Mouse (Mus musculus) heart, postnatal 25 days (tissue): ENCODE measurements at regions not wholly inside any gene's neighbourhood (a gene's known extent, or its start where the extent isn't known, plus 50 kb on each side); places are given as distances from the start of the nearest gene placed in this dataset.
A peak's percentile ranks its signal among the peaks of the same experiment; 100 is the strongest.

Experiments
- DNase-seq: peaks from one replicate; pipeline ENCODE4 v3.0.0; 2022; ENCODE audit warnings: low spot score
- intact Hi-C: fragments of 180-260 bp; cut with DNase I; formaldehyde crosslinking; loops from one replicate; pipeline ENCODE4 v1.15.1; 2025

DNA sequence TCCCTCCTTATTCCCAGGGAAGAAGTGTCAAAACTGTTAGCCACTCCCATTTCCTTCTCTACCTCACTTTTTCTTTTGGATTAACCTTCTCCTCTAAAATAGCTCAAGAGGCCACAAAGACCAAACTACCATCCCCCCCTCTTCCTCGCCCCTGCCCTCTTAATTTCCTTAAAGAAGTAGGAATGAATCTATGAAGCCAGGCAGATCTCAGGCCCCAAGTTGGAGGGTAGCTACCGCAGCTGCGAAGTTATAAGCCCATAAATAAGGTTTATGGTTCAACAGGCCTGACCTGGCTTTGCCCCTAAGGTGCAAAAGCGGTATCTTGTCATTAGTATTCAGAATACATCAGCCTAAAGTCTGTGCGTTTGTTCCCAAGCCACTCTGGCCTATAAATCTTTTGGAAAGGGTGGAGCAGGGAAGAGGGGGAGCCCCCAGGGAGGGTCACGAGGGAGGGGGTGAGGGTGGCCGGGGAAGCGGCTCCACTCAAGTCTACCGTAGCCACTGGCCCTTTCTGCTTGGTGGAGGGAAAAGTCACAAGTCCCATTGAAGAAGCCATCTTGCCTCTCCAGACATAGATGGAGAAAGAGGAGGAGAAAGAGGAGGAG, 103.4 kb downstream of the Sox9 start:
- intact Hi-C loops, result no loop called here
- DNase-seq, result no peak

DNA sequence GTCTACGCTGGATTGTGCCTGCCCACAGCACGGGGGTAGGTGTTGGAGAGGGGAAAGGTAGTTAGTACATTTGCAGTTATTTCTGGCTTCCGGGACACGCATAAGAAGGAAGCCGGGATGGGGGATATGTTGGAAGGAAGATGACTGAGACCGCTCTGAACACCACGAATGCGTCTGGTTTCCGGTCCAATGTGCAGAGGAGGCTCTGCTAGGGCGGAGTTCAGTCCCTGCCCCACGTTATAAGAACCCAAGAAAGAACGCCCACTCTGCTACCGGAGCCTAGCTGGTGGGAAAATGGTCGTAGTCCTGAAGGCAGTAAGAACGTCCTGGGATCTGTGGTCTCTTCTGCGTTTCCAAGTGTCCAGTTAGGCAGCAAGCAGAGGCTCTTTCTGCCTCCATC, 104.1 kb downstream of the Sox9 start:
- intact Hi-C loops, result no loop called here
- DNase-seq, result no peak

DNA sequence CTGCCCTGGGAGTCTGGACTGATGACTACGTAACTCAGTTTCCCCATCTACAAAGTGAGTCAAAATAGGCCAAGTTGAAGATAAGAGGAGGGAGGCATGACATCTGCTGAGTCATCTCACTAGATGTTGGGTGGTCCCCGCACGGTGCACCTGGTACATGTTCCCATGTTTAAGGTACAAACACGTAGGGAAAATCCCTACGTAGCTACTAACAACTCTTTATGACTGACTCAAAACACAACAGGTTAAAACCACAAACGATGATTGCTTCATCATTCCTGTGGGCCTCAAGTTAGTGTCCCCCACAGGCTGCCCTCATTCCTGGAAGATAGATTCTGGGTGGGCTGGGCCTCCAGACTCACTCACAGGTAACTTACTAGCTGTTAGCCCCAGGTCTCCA, 107.7 kb downstream of the Sox9 start:
- DNase-seq, result no peak
- intact Hi-C loops, result no loop called here

DNA sequence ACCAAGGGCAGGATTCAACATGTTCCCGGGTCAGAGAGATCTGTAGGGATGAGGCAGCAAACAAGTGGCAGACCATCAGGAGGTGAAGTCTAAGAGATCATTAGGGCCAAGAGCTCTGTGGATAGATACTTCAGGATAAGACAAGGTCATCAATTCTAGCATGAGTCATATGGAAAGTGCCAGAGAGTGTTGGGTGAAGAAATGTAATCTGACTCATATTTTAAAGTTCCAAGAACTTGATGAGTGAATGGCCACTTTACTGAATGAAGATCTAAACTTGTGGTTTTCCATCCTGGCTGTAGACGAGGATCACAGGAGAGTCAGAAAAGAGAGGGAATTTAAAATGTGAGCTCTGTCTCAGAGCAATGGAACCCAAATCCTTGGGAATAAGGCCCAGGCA, 115.6 kb downstream of the Sox9 start:
- no peak for DNase-seq
- intact Hi-C loops, result no loop called here

DNA sequence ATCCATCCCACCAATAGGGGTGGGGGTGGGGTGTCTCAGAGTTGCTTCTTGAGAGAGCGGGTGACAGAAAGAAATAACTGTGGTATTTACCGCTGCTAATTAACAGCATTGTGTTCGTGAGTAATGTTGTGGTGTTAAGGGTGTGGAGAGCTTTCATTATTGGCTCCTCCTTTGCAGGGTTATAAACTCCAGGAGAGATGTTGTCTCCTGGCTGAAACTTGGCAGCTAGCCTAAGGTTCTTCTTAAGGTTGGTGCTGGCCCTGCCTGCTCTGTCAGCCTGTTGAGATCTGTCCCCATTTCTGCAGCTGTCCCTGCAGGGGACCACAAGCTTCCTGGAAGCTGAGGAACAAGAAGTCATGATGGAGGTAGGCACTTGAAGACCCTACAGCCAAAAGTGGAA, 120.6 kb downstream of the Sox9 start:
- no peak for DNase-seq
- intact Hi-C loops, result no loop called here

DNA sequence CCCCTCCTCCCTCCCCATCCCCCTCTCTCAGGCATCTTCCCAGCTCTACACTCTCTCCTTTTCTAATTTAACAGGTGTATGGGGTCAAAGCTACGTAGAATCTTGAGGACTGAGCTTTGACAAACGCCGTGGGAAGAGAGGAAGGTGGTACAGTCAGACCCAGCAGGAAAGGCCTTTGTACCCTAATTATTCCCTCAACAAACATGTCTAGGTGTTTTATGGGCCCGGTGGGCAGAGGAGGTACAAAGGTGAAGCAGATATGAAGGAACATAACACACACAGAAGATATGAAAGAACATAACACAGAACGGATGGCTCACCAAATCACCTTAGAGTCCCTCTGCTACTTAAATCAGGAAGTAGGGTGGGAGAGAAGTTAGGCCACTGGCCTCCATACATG, 128.3 kb downstream of the Sox9 start:
- intact Hi-C loops, result no loop called here
- no peak for DNase-seq

DNA sequence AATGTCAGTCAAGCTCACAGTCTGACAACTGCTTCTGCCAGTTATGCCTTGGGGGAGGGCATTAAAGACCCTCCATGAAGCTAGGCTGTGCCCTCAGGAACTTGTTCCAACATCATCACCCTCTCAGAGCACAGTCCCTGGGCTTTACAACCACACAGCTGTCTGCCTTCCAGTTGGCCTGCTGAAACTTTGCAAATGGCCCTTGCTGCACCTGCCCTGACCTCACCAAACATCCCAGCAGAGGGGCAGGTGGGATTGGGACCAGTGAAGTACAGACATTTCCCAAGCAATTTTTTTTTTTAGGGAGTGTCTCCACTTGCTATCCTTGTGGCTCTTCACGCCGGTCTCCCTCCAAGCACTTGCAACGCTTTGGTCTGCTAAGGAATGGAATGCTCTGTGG, 130.9 kb downstream of the Sox9 start:
- intact Hi-C loops, result no loop called here
- DNase-seq, result no peak

DNA sequence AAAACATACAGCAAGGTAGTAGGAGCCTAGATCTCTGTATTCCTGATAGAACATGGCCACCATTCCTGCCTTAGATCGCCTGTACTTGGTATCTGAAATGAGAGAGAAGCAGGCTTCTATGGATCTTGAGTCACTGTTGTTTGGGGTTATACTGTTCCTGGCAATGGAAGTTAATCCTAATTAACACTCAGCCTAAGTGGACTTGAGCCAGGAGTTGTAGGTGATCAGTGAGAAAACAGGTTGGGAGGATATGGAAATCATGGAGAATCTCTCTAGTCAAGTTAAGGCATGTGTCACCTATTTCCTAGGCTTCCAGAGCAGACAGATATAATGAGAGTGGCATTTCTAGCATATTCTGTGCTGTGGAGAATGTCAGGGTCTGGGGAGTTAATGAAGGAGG, 134.9 kb downstream of the Sox9 start:
- intact Hi-C loops, result no loop called here
- DNase-seq, result no peak

DNA sequence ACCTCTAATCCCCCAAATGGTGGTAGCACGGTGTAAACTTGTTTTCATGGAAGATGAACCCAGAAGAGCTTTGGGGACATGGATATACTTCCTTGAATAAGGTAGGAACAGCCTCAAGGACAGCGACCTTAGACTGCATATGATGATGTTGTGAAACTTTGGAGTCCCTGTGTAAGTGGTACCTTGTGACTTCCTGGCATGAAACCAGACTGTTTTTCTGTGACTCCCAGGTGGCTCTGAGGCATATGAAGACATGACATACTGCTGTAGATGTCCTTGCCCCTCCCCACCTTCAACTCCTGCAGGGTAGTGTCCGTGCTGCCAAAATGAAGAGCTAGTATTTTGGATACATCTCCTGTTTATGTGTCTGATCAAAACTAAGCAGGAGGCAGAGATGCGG, 138.1 kb downstream of the Sox9 start:
- intact Hi-C loops, result no loop called here
- no peak for DNase-seq

DNA sequence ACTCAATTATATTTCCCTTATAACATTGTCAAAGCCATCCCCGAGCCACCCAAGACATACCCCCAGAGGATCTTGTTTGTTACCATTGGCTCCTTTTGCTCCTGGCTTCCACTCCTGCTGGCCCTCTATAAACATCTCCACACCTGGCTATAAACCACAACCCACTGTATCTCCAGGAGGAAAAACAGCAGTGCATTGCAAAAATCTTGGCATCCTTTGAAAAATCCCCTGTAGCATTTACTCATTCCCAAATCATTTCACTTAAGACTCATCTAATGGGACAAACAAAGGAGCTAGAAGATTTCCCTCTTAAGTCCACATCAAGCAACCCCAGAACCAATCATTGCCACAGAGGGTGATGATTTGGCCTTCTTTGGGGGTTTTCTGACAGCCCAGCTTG, 142.6 kb downstream of the Sox9 start:
- DNase-seq, result no peak

DNA sequence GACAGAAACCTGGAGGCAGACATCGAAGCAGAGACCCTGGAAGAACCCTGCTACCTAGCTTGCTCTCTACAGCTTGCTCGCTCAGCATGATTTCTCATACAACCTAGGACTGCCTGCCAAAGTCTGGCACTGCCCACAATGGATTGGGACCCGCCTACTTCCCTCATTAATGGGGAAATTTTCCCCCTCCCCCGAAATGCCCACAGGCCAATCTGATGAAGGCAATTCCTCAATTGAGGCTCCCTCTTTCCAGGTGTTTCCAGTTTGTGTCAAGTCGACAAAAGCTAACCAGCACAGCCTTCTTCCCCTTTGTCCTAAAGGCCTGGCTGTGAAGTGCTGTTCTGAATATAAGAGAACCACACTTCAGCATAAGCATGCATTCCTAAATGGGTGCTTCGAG, 143.1 kb downstream of the Sox9 start:
- intact Hi-C loops, result no loop called here
- no peak for DNase-seq

More for the DNA sequence above, 142.6 kb downstream of the Sox9 start:
- intact Hi-C loops, result no loop called here

DNA sequence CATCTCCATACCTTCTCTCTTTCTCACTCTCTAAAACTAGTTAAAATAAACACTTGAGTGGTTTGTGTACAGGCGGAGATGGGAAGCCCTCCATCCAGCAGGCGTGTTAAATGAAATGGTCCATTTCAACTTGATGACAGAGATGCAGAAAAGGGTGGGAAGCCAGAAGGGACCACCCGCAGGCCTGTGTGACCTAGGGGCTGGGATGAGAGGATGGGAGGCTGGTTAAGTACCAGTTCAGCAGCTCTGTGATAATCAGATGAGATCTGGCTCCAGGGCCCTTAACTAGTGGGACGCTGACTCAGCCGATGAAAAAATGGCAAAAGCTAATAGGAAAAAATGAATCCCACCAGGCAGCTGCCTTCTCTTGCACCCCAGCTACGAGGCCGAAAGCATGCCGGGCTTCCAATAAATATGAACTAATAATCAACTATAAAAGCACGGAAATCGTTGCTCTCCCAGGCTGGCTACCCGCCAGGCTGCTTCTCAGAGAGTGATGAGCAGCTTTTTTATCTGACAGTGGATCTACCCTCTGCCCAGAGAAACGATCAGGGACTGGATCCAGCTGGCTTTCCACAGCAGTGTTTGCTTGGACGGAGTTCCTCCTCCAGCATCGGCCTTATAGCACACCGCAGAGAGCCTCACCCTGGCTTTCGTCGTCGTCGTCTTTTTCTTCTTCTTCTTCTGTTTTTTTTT, 144.5 kb downstream of the Sox9 start:
- no peak for DNase-seq
- intact Hi-C loops, result no loop called here

DNA sequence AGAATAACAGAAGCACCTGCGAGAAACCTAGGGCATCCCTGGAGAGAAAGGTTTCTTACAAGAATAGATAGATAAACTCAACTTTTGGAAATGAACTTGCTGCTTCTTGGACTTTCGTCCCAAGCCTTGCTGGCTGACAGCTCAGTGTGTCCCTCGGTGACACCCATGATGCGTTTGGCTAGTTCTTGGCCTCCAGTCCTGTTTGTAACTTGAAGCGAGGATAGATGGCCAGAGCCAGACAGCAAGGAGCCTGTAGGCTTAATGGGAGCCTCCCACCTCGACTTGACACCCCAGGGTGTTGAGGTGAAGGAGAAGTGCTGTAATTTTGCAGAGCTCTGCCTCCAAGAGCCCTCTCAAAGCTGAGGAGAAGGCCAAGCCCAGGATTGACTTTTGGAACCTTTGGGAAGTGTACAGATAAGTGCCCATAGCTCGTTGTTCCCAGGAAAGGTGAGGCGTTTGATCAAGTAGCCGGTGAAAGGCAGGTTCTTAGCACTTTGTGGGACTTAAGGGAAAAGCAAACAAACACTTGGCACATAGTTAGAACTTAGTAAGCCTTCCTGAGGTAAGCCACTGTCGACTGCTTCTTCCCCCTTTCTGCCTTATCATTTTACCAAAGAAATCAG, 148.3 kb downstream of the Sox9 start:
- intact Hi-C loops, result no loop called here
- DNase-seq, result peak; percentile 3

DNA sequence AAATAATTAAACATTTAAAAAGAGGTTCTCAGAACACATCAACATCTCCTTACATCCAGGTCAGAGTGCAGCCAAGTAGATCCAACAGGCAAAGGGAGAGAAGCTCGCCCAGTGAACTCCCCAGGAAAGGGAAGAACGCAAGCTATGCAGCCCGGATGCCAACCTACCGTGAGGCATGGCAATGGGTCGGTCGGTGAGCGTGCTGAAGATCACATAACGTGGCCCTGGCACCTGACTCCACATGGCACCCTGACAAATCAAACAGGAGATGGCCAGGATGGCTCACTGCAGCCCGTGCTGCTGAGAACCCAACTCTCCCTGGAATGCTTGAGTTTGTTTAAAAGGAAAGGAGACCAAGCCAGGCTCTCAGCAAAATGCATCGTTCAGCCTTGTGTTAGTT, 156.0 kb downstream of the Sox9 start:
- intact Hi-C loops, result no loop called here
- no peak for DNase-seq

DNA sequence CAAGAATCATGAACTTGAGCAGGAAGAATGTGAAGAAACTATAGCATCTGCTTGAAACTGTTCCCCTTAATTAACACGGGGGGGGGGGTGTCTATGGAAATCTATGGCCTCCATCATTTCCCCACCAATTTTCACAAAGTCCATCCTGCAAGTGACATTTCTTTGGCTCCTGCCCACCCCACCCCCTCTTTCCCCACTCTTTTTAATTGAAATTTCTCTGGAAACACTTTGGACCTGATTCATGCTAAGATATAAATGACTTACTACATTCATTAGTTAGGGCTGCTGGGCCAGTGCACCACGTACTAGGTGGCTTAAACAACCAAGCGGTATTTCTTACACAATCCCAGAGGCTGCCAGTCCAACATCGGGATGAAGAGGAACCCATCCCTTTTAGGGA, 169.4 kb downstream of the Sox9 start:
- DNase-seq, result no peak
- intact Hi-C loops, result no loop called here

DNA sequence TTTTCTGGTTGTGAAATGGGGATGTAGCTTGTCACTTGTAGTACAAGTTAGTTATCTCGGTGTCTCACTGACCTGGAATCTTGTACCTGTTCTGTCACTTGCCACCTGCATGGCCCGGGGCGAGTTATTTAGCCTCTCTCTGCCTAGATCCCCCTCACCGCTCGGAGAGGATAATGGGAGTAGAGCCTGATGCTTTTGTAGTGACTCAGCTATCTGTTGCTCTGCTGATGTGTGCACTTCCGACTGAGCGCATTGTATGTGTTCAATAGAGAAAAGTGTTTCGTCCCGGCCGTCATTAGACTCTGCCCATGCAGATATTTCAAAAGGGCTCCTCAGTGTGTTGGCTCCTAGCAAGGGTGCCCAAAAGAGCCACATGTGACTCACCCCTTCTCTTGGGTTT, 170.3 kb downstream of the Sox9 start:
- no peak for DNase-seq
- intact Hi-C loops, result no loop called here

DNA sequence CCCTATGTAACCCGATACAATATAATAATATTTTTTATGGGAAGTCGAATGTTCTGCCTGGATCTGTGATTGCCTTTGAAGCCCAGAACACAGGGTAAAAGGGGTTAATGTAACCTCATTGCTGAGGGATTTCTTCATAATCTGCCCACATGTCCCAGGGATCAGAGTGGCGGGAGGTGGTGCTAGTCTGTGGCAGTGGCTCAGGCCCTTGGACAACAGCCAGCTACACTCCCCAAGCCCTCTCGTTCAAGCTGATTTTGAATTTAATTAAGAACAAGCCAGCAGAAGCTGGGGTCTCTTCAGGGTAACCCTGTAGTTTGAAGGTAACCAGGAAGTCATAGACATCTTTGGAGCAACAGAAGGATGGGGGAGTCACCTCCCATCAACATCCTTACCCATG, 171.5 kb downstream of the Sox9 start:
- intact Hi-C loops, result no loop called here
- no peak for DNase-seq

DNA sequence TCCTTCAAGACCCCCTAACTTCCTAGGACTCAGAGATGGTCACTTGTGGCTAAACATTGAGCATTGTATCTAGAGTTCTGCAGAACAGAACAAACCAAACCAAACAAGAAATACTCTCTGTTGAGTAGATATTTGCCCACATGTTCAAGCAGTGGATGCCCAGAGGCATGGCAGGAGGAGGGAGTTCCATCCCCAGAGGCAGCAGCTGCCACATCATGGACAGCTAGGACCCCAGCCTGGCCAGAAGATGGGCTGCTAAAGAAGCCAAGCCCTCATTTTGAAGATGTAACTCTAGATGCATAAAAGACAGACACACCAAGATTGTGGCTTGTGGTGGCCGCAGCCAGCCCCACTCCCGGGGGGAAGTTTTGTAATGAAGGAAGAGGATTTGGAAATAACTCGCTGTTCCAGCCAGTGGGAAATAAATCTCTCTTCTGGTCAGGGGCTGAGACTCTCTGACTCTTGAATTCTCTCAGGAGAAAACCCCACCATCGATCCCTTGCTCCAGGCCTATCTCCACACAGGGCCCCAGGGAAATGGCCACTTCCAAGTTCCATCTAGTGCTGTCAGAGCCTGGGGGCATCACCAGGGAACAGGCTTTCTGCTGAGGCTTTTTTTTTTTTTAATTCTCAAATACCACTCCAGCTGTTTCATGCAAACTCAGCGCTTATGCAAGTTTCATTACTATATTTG, 174.9 kb downstream of the Sox9 start:
- peak; percentile 5 for DNase-seq
- intact Hi-C loops, result no loop called here

DNA sequence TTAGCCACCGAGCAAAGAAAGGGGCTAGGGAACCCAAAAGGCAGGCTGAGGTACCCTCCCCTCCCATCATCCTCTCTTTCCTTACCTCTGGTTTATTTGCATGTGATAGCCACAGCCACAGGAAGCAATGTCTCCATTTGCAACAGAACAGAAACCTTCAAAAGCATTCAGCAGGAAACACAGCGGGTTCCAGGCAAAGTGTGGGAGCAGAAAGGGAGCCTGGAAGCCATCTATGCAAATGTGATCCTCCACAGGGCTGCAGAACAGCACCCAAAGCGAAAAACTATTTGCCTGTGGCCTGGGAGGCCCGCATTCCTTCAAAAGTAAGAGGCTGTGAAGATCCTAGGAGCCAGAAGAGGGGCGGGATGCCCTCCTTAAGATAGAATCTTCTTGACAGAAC, 177.6 kb downstream of the Sox9 start:
- intact Hi-C loops, result no loop called here
- no peak for DNase-seq

DNA sequence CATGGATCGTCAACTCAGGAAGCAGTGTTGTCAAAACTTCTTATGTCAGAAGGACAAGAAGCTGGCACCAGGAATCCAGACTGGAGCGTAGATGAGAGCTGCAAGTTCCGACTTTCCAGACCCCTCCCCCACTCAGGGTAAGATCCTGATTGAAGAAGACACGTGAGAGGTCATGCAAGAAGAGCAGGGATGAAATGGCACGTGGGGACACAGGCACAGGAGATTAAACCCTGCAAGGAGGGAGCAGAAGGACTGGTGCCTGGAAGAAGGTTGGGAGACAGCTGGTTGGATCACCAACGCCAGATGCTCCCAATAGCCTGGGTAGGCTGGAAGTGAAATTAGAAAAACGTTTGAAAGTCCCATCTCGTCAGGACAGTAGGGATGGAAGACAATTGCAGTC, 191.3 kb downstream of the Sox9 start:
- no peak for DNase-seq
- intact Hi-C loops, result no loop called here

DNA sequence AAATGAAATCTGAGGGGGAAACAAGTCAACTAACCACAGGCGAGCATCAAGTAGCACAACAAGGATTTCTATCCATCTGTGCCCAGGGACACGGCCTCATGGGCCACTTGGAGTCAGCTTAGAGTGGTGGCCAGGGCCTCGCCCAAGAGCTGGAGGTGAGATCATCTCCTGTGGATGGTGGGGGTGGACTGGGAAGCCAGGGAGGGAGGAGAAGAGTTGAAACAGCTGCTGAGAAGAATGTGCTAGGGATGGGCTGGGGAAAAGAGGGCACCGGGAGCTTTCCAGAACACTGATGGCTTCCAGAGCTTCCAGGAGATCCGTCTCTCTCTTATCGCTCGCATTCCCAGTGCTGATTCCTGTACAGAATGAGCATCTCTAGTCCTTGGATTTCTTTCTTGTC, 192.9 kb downstream of the Sox9 start:
- intact Hi-C loops, result no loop called here
- peak; percentile 36 for DNase-seq
